Mouse (Mus musculus): ENCODE data around the gene Mtx1. TPM values are rescaled to one million over a fixed set of nuclear protein-coding genes. Genes with fewer than 3 reads are reported as not detected.
A peak's percentile ranks its signal among the peaks of the same experiment; 100 is the strongest.

Mtx1 gene
- polyA plus RNA-seq, 1 experiment: 482 TPM

GRCm38 (mm10) chr3:89183058-89183958 is 43.6 kb downstream of the Mtx1 start, which contains the start of gene Fam189b:
Gene Fam189b (plus strand): TSS chr3:89183143.
- no peak for TF ChIP-seq CTCF (IDR thresholded peaks at IDR 0.05; ENCODE audit: control insufficient read depth, insufficient read depth, insufficient replicate concordance, low read depth, low read length)
- peak; percentile 55; the same call in 1 of the 2 replicates for TF ChIP-seq POLR2A (IDR thresholded peaks at IDR 0.05; ENCODE audit: control insufficient read depth, low read depth, low read length)
- peak within 1 kb of the TSS; percentile 78 for H3K4me3 ChIP-seq (ENCODE audit: control insufficient read depth, low read depth, low read length)
- peaks cover 14% of the 10 kb centered on the region for H3K4me1 ChIP-seq (ENCODE audit: control insufficient read depth, insufficient read depth, low read length)
- no peaks in the 10 kb centered on the region for H3K27me3 ChIP-seq (ENCODE audit: control insufficient read depth, insufficient read depth, low read length)
- H3K27ac ChIP-seq (ENCODE audit: control insufficient read depth, insufficient read depth, low read depth, low read length): no peak within 1 kb of the TSS
- H3K36me3 ChIP-seq (ENCODE audit: control insufficient read depth, insufficient read depth, low read length): no peaks in the 10 kb centered on the region; the same call in 1 of the 2 replicates

- peaks cover 19% of the 10 kb centered on the region for H3K4me1 ChIP-seq (ENCODE audit: control insufficient read depth, insufficient read depth, low read length)
- TF ChIP-seq POLR2A (IDR thresholded peaks at IDR 0.05; ENCODE audit: control insufficient read depth, low read depth, low read length) (no peak), CTCF (IDR thresholded peaks at IDR 0.05; ENCODE audit: control insufficient read depth, insufficient read depth, insufficient replicate concordance, low read depth, low read length) (no peak)
- no peaks in the 10 kb centered on the region; the same call in 1 of the 2 replicates for H3K36me3 ChIP-seq (ENCODE audit: control insufficient read depth, insufficient read depth, low read length)
- no peak overlapping the region for H3K4me3 ChIP-seq (ENCODE audit: control insufficient read depth, low read depth, low read length)
- H3K27ac ChIP-seq (ENCODE audit: control insufficient read depth, insufficient read depth, low read depth, low read length): no peak overlapping the region
- H3K27me3 ChIP-seq (ENCODE audit: control insufficient read depth, insufficient read depth, low read length): no peaks in the 10 kb centered on the region
Observed at GRCm38 (mm10) chr3:89182531-89183057, 44.3 kb downstream of the Mtx1 start.

GRCm38 (mm10) chr3:89181749-89182500 is 45.0 kb downstream of the Mtx1 start:
- H3K27me3 ChIP-seq (ENCODE audit: control insufficient read depth, insufficient read depth, low read length): no peaks in the 10 kb centered on the region
- no peaks in the 10 kb centered on the region; the same call in 1 of the 2 replicates for H3K36me3 ChIP-seq (ENCODE audit: control insufficient read depth, insufficient read depth, low read length)
- no peak for TF ChIP-seq POLR2A (IDR thresholded peaks at IDR 0.05; ENCODE audit: control insufficient read depth, low read depth, low read length)
- TF ChIP-seq CTCF (IDR thresholded peaks at IDR 0.05; ENCODE audit: control insufficient read depth, insufficient read depth, insufficient replicate concordance, low read depth, low read length): no peak
- H3K4me3 ChIP-seq (ENCODE audit: control insufficient read depth, low read depth, low read length): no peak overlapping the region
- H3K27ac ChIP-seq (ENCODE audit: control insufficient read depth, insufficient read depth, low read depth, low read length): no peak overlapping the region
- peaks cover 16% of the 10 kb centered on the region for H3K4me1 ChIP-seq (ENCODE audit: control insufficient read depth, insufficient read depth, low read length)

- Histone ChIP-seq H3K4me1 (ENCODE audit: control insufficient read depth, insufficient read depth, low read length) (peaks cover 12% of the 10 kb centered on the region), H3K36me3 (ENCODE audit: control insufficient read depth, insufficient read depth, low read length) (peaks cover 4% of the 10 kb centered on the region; the same call in 1 of the 2 replicates), H3K27me3 (ENCODE audit: control insufficient read depth, insufficient read depth, low read length) (no peaks in the 10 kb centered on the region), H3K27ac (ENCODE audit: control insufficient read depth, insufficient read depth, low read depth, low read length) (no peak overlapping the region), H3K4me3 (ENCODE audit: control insufficient read depth, low read depth, low read length) (no peak overlapping the region)
- TF ChIP-seq CTCF (IDR thresholded peaks at IDR 0.05; ENCODE audit: control insufficient read depth, insufficient read depth, insufficient replicate concordance, low read depth, low read length): no peak
- no peak for TF ChIP-seq POLR2A (IDR thresholded peaks at IDR 0.05; ENCODE audit: control insufficient read depth, low read depth, low read length)
Observed at GRCm38 (mm10) chr3:89179056-89179455, 47.8 kb downstream of the Mtx1 start.

GRCm38 (mm10) chr3:89178107-89178385 is 48.8 kb downstream of the Mtx1 start:
- Histone ChIP-seq H3K27me3 (ENCODE audit: control insufficient read depth, insufficient read depth, low read length) (no peaks in the 10 kb centered on the region), H3K4me1 (ENCODE audit: control insufficient read depth, insufficient read depth, low read length) (peaks cover 11% of the 10 kb centered on the region), H3K36me3 (ENCODE audit: control insufficient read depth, insufficient read depth, low read length) (peaks cover 4% of the 10 kb centered on the region; the same call in 1 of the 2 replicates), H3K27ac (ENCODE audit: control insufficient read depth, insufficient read depth, low read depth, low read length) (no peak overlapping the region), H3K4me3 (ENCODE audit: control insufficient read depth, low read depth, low read length) (peak overlapping the region; percentile 84)
- no peak for TF ChIP-seq CTCF (IDR thresholded peaks at IDR 0.05; ENCODE audit: control insufficient read depth, insufficient read depth, insufficient replicate concordance, low read depth, low read length)
- no peak for TF ChIP-seq POLR2A (IDR thresholded peaks at IDR 0.05; ENCODE audit: control insufficient read depth, low read depth, low read length)

GRCm38 (mm10) chr3:89177242-89178106 is 49.4 kb downstream of the Mtx1 start, which contains the start of gene Scamp3:
Gene Scamp3 (plus strand): TSS chr3:89177473.
- peaks cover 4% of the 10 kb centered on the region; the same call in 1 of the 2 replicates for H3K36me3 ChIP-seq (ENCODE audit: control insufficient read depth, insufficient read depth, low read length)
- peak within 1 kb of the TSS; percentile 84 for H3K4me3 ChIP-seq (ENCODE audit: control insufficient read depth, low read depth, low read length)
- TF ChIP-seq CTCF (IDR thresholded peaks at IDR 0.05; ENCODE audit: control insufficient read depth, insufficient read depth, insufficient replicate concordance, low read depth, low read length) (no peak), POLR2A (IDR thresholded peaks at IDR 0.05; ENCODE audit: control insufficient read depth, low read depth, low read length) (peak; percentile 40; the same call in 1 of the 2 replicates)
- no peaks in the 10 kb centered on the region for H3K27me3 ChIP-seq (ENCODE audit: control insufficient read depth, insufficient read depth, low read length)
- peak within 1 kb of the TSS; percentile 69 for H3K27ac ChIP-seq (ENCODE audit: control insufficient read depth, insufficient read depth, low read depth, low read length)
- peaks cover 7% of the 10 kb centered on the region; the same call in 1 of the 2 replicates for H3K4me1 ChIP-seq (ENCODE audit: control insufficient read depth, insufficient read depth, low read length)
